Mouse (Mus musculus): ENCODE measurements around the gene Olfr1427. TPM values are rescaled to one million over a fixed set of nuclear protein-coding genes. Genes with fewer than 3 reads are reported as not detected.
A peak's percentile ranks its signal among the peaks of the same experiment; 100 is the strongest.
"Not testable (repeated sequence)": the region's sequence is repeated elsewhere in the genome, so short reads cannot be mapped to it uniquely, and the experiment has no call there.

Olfr1427 gene
- total RNA-seq (2021) = not detected in 2 replicates
- long read RNA-seq, experiment 1 = 0 reads
- long read RNA-seq, experiment 2 = 0 reads

DNA sequence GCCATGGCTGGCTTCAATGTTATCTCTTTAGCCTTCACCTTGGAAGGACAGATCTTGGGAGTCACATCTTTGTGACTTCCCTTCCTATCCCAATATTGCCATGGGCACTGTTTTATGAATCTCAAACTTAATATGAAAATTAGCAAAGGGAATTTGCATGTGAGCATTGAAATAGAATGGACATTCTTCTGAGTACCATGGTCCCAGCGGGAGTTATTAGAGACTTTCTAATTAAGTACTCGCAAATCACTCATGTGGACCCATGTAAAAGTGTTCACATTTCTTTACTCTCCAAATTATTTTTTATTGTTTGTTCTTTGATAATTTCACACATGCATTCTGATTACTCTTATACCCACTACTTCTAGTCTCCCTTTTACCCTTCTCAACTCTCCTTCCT lies at the start of gene Olfr1427:
Olfr1427 (minus strand) TSS at position 101 of the 400 bp plus-strand sequence.
- no peak for DNase-seq

DNA sequence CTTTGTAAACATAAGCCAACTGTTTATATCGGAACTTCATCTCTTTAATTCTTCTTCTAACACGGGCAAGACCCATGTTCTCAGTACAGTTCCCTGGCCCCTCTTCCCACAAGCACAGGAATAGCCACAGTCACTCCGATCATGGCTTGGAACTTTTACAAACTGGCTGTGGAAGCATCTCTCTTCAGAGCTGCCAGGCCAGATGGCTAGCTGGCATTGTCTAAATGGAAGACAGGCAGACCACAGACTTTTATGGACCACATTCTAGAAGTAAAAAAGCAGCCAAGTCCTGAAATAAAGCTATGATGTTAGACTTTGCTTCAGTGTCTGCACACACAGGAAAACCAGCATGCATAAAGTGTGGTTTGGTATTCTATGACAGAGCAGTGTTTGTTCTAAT lies 42.3 kb upstream of the Olfr1427 start:
- DNase-seq = no peak

DNA sequence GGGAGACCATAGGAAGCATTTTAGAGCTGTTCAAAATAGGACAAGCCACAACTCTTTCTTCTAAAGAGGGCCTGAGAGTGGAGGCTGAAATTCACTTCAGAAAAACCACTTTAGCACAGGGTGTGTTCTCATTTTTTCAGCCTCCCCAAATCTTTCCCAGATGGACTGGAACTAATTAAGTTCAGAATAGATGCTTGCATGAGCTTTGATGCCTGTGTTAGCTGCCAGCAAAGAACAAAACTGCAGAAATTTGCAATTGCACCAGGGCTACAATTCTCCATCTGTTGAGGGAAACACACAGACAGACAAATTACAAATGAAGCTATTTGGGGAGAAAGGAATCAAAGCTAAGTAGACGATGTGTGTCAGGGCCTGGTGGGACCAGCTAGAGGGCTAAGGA lies 40.2 kb upstream of the Olfr1427 start:
- no peak for DNase-seq

DNA sequence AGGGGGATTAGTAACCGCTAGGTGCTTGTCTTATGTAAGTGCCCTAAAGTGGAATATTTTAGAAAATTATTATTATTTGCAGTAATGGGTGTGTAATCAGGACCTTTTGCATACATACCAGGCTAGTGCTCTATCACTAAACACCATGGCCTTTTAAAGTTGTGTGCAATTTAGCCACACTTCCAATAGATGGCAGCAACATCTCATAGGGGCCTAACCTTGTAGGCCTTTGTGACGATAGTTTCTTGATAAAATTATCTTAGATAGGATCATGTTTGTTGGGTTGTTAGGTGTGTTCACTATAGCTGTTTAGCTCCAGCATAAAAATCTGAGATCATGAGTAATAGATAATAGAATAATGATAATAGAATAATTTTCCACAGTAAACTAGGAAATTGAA lies 31.2 kb upstream of the Olfr1427 start:
- peak; percentile 24 for DNase-seq

DNA sequence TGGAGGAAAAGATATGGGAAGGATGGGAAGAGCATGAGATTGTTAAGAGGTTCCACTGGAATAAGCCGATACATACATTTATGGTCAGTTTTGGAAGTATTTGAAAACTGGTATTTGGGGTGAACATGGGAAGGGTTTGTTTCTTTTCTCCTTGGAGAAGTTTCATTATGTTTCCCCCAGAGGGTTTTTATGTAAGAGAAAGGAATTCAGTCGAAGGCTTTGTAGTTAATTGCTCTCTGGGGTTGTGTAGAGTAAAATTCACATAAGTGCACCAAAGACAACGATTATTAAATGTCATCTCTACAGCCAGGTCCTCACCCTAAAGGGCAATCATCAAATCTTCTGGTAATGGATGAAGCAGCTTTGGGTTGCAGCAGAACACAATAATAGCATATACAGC lies 20.0 kb upstream of the Olfr1427 start, which contains the start of gene Olfr76:
Olfr76 (minus strand) TSS at position 101 of the 400 bp plus-strand sequence.
- DNase-seq = no peak

DNA sequence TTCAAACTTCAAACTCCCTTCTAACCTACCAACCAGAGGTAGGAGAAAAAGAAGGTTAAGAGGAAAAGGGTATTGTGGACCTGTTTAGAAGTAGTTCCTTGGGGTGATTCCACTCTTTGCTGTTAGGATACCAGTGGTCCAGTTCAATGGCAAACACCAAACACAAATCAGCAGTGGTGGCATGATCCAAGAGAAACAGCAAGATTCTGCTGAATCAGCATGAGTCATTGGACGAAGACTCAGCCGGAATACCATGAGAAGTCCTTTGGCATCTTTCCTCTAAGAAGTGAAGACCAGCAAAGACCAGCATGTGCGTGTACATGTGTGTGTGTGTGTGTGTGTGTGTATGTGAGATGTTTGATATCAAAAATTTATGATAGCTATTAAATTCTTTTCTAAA lies 13.3 kb upstream of the Olfr1427 start:
- DNase-seq = no peak

DNA sequence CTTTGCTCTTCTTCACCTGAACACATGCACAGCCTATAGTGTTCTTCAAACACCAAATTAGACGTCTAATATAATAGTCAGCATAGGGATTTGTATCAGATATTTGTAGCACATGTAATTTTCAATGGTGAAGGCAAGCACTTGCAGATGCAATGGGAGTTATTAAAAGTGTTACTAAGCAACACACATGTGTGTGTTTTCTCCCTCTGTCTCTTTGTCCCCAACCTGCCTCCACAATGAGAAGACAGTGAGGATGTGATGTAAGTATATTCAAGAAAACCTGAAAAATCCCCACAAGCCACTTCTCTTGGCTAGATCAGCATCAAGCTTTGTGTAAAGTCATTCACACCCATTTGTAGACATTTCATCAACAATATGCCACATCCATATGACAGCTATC lies 12.7 kb upstream of the Olfr1427 start, which contains the start of gene Olfr1428:
Olfr1428 (minus strand) TSS at position 101 of the 400 bp plus-strand sequence.
- DNase-seq = no peak

DNA sequence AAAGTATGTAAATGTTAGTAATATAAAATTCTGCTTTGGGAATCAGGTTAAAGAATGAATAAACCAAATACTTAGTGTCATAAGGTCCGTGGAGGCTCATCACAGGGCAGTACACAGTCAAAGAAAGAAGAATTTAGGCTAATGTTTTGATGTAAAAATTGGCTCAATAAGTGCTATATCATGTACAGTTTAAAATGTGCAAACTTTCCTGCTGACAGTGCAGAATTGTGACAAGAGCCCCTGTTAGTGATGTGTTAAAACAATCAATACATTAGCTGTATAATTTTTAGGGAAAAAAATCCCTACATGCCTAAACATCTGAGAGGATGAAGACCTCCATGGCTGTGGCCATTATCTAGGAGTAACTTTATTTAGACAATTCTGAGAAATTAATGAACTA lies 10.7 kb upstream of the Olfr1427 start:
- no peak for DNase-seq

DNA sequence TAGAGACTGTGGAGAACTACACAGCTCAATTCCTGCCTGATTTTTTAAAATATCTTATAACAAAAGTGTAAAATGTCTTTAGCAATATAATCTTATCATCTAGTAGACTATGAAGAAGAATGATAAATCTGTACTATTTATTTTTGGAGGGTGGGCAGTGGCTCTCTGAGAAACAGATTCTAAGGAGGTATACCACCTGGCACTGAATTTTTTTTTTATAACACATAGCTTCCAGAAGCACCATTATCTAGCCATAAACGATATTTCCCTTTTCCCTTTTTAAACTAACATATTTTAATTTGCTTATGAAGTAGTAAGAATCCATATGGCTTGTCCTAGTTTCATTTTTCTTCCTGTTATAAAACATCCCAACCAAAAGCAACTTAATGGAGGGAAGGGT lies 1.4 kb upstream of the Olfr1427 start:
- no peak for DNase-seq

DNA sequence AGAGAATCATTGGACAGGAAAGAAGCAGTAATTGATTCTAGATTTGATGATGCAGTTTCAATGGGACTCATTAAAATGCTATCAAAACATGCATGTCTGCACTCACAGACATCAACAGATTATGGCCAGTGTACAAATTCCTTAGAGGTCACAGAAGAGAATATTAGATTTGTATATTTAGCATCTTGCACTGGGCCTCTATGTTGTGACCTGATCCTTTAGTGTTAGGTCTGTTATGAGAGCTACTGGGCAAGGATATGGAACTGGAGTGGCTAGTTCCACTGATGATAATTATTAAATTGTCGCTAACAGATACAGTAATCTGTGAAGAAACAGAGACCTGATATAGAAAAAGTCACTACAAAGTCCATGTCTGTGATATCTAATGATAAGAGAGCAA lies 11.2 kb downstream of the Olfr1427 start, which contains the start of gene Olfr1426:
Olfr1426 (minus strand) TSS at position 101 of the 400 bp plus-strand sequence.
- DNase-seq = no peak

DNA sequence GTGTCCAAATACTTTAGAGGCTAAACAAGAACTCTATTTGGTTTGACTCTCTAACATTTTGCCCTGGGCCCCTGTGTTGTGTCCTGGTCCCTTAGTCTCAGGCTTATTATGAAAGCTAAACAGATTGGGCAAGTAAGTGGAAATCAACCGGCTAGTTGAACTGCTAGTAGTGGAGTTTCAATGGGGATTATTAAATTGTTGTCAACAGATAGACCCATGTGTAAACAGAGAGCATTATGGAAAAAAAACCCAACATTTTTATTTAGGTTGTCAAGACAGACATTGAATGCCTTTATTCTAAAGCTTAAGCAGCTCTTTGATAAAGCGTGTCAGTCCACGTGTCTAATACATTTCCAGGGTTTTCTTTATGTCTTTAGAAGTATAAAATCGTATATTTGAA lies 25.5 kb downstream of the Olfr1427 start, which contains the start of gene Olfr1425:
Olfr1425 (minus strand) TSS at position 101 of the 400 bp plus-strand sequence.
- not testable (repeated sequence) for DNase-seq

DNA sequence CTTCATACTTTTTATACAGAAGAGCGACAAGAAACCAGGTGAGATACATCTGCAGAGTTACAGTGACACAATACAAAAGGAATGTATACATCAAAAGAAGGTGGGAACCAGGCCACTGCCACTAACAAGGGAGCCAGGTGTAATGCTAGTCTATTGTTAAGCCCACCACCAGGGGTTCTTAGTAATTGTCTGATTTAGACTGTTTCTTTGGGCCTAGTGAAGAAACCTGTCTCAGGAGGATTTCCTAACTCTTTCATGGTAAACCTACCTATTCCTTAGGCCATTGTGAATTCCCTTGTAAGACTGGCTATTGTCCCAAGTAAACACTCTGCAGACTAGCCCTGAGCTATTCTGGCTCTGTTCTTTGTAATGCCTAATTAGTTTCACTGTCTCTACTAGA lies 33.6 kb downstream of the Olfr1427 start:
- DNase-seq = not testable (repeated sequence)

DNA sequence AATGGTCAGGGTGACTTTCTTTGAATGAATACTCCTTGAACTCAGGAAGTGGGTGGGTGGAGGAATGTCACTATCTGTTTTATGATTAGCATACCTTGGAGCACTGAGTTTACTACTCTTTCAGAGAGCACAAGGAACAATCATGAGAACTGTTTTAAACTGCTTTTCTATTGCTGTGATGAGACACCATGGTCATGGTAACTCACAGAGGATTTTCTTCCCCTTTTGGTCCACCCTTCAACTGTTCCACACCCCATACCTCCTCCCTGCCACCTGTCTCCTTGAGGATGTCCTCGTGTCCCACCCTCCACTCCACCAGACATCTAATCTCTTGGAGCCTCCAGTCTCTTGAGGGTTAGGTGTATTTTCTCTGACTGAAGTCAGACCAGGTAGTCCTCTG lies 35.3 kb downstream of the Olfr1427 start:
- DNase-seq = not testable (repeated sequence)

DNA sequence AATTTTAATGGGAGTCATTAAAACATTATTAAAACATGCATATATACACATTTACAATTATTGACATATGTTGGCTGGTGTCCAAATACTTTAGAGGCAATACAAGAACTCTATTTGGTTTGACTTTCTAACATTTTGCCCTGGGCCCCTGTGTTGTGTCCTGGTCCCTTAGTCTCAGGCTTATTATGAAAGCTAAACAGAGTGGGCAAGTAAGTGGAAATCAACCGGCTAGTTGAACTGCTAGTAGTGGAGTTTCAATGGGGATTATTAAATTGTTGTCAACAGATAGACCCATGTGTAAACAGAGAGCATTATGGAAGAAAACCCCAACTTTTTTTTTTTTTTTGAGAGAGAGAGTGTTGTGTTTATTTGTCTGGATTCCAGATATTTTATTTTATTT lies 40.6 kb downstream of the Olfr1427 start, which contains the start of gene Olfr1424:
Olfr1424 (minus strand) TSS at position 101 of the 400 bp plus-strand sequence.
- DNase-seq = not testable (repeated sequence)

Other genes with a start within 250 kb of the Olfr1427 start
- gene Olfr1418, start 242.3 kb downstream of the Olfr1427 start, total RNA-seq (2021) = not detected in 2 replicates
- not detected in 2 replicates for gene Olfr1419, start 228.2 kb downstream of the Olfr1427 start, total RNA-seq (2021)
- gene Olfr1420, start 216.8 kb downstream of the Olfr1427 start, total RNA-seq (2021) = not detected in 2 replicates
- 30.2 and 31.7 TPM in 2 replicates for gene Patl1, start 190.9 kb downstream of the Olfr1427 start, total RNA-seq (2021)
- gene Osbp, start 137.4 kb downstream of the Olfr1427 start, total RNA-seq (2021) = 63.9 and 65.6 TPM in 2 replicates
- not detected in 2 replicates for gene Olfr1423, start 62.0 kb downstream of the Olfr1427 start, total RNA-seq (2021)
- gene Olfr1424, start 40.7 kb downstream of the Olfr1427 start, total RNA-seq (2021) = not detected in 2 replicates
- not detected in 2 replicates for gene Olfr1425, start 25.6 kb downstream of the Olfr1427 start, total RNA-seq (2021)
- gene Olfr1426, start 11.3 kb downstream of the Olfr1427 start, total RNA-seq (2021) = not detected in 2 replicates
- not detected in 2 replicates for gene Olfr1428, start 12.6 kb upstream of the Olfr1427 start, total RNA-seq (2021)
- not detected in 2 replicates for gene Olfr76, start 19.9 kb upstream of the Olfr1427 start, total RNA-seq (2021)
- gene Olfr1555-ps1, start 66.8 kb upstream of the Olfr1427 start, total RNA-seq (2021) = not detected in 2 replicates
- gene Olfr1431, start 97.3 kb upstream of the Olfr1427 start, total RNA-seq (2021) = not detected in 2 replicates
- not detected in 2 replicates for gene Olfr1432, start 129.3 kb upstream of the Olfr1427 start, total RNA-seq (2021)
- gene Olfr262, start 138.3 kb upstream of the Olfr1427 start, total RNA-seq (2021) = not detected in 2 replicates
- not detected in 2 replicates for gene Olfr235, start 157.7 kb upstream of the Olfr1427 start, total RNA-seq (2021)
- not detected in 2 replicates for gene Olfr1434, start 176.5 kb upstream of the Olfr1427 start, total RNA-seq (2021)
- gene Olfr1436, start 195.8 kb upstream of the Olfr1427 start, total RNA-seq (2021) = not detected in 2 replicates
- not detected in 2 replicates for gene Olfr1437, start 221.8 kb upstream of the Olfr1427 start, total RNA-seq (2021)
- not detected in 2 replicates for gene Olfr1438-ps1, start 232.6 kb upstream of the Olfr1427 start, total RNA-seq (2021)